Mouse (Mus musculus): Measurements from ENCODE around the gene Slc16a10. TPM values are rescaled to one million over a fixed set of nuclear protein-coding genes. Genes with fewer than 3 reads are reported as not detected.

The Slc16a10 gene
- polyA plus RNA-seq, 1 experiment from 2014 or later = 9.2 TPM

DNA sequence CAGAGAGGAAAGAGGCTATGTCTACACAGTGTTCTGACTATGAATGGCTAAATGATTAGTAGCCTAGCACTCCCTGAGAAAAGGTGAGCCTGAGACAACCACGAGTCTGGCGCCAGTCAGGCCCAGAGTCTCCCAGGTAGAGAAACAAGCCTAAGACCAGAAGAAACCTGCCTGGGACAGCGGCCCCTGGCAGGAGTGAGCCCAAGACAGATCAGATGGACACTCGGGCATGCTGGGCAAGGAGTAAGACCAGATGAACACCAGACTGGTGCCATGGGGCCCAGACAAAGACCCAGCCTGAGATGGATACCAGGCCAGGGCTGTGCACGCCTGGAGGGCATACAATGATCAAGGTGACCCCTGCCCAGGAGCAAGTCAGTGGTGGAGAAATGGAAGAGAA, 32.5 kb downstream of the Slc16a10 start:
- H3K36me3 ChIP-seq (ENCODE audit: control insufficient read depth, insufficient read depth, low read length) = no peaks in the 10 kb centered on the region
- H3K9me3 ChIP-seq (ENCODE audit: control insufficient read depth, low read depth, low read length) = no peaks in the 10 kb centered on the region
- no peak overlapping the region for H3K27ac ChIP-seq (ENCODE audit: low read length)
- no peak overlapping the region for H3K4me2 ChIP-seq (replicated peaks; ENCODE audit: low read depth, low read length)
- no peak for ATAC-seq (ENCODE audit: insufficient number of reproducible peaks, insufficient read depth, low FRiP score, low read depth)
- H3K27me3 ChIP-seq (ENCODE audit: control insufficient read depth, insufficient read depth, low read length) = no peaks in the 10 kb centered on the region
- H3K4me1 ChIP-seq (ENCODE audit: control insufficient read depth, insufficient read depth, low read length) = no peaks in the 10 kb centered on the region
- 87% methylated on average over 5 of the region's 5 CpGs for WGBS
- no peak overlapping the region for H3K4me3 ChIP-seq (ENCODE audit: low read depth, low read length)
- H3K9ac ChIP-seq (replicated peaks; ENCODE audit: low read depth, low read length) = no peak overlapping the region

DNA sequence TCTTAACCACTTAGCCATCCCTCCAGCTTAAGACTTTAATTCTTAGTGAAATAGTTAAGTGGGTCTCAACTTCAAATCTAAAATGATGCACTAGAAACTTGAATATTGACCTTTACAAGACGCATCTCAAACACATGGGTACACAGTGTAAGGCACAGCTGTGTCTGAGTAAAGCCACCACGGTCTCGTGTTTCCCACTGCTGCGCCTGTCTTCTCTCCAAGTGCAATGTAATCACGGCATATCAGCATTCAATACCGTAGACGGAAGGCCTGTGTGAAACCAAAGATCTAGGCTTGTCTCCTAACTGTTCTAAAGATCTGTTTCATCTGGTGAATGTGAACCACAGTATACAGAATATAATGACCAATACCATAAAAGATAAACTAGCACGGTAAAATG, 33.1 kb downstream of the Slc16a10 start:
- no peaks in the 10 kb centered on the region for H3K4me1 ChIP-seq (ENCODE audit: control insufficient read depth, insufficient read depth, low read length)
- WGBS = 69% methylated on average over 8 of the region's 8 CpGs
- H3K36me3 ChIP-seq (ENCODE audit: control insufficient read depth, insufficient read depth, low read length) = no peaks in the 10 kb centered on the region

DNA sequence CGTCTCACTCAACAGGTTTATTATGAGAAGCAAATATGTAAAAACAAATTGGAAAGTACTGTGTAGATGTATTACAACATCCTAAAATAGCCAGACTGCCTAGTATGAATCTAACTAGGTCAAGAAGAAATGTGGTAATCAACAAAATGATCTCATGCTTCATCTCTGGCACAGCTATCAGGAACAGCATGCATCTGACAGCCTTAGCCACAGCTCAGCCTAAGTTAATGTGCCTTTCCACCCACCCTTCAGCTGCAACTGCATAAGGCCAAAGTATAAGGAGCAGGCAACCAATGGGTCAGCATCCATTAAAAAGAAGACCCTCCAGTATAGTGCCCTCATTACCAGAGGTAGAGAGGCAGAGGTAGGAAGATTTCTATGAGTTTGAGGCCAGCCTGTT, 34.1 kb downstream of the Slc16a10 start:
- no peak overlapping the region for H3K9ac ChIP-seq (replicated peaks; ENCODE audit: low read depth, low read length)
- H3K4me1 ChIP-seq (ENCODE audit: control insufficient read depth, insufficient read depth, low read length) = 0 out of 2 replicates have a peak, but pooled peaks cover 3% of the 10 kb centered on the region
- no peak overlapping the region for H3K27ac ChIP-seq (ENCODE audit: low read length)
- ATAC-seq (ENCODE audit: insufficient number of reproducible peaks, insufficient read depth, low FRiP score, low read depth) = no peak
- no peaks in the 10 kb centered on the region for H3K27me3 ChIP-seq (ENCODE audit: control insufficient read depth, insufficient read depth, low read length)
- no peaks in the 10 kb centered on the region for H3K9me3 ChIP-seq (ENCODE audit: control insufficient read depth, low read depth, low read length)
- WGBS = 82% methylated on average over 1 of the region's 1 CpGs
- H3K4me3 ChIP-seq (ENCODE audit: low read depth, low read length) = no peak overlapping the region
- H3K4me2 ChIP-seq (replicated peaks; ENCODE audit: low read depth, low read length) = no peak overlapping the region
- H3K36me3 ChIP-seq (ENCODE audit: control insufficient read depth, insufficient read depth, low read length) = no peaks in the 10 kb centered on the region

More for the DNA sequence above, 33.1 kb downstream of the Slc16a10 start:
- no peak overlapping the region for H3K4me3 ChIP-seq (ENCODE audit: low read depth, low read length)
- H3K4me2 ChIP-seq (replicated peaks; ENCODE audit: low read depth, low read length) = no peak overlapping the region
- no peak overlapping the region for H3K9ac ChIP-seq (replicated peaks; ENCODE audit: low read depth, low read length)
- no peaks in the 10 kb centered on the region for H3K27me3 ChIP-seq (ENCODE audit: control insufficient read depth, insufficient read depth, low read length)
- H3K27ac ChIP-seq (ENCODE audit: low read length) = no peak overlapping the region
- ATAC-seq (ENCODE audit: insufficient number of reproducible peaks, insufficient read depth, low FRiP score, low read depth) = no peak
- H3K9me3 ChIP-seq (ENCODE audit: control insufficient read depth, low read depth, low read length) = no peaks in the 10 kb centered on the region

DNA sequence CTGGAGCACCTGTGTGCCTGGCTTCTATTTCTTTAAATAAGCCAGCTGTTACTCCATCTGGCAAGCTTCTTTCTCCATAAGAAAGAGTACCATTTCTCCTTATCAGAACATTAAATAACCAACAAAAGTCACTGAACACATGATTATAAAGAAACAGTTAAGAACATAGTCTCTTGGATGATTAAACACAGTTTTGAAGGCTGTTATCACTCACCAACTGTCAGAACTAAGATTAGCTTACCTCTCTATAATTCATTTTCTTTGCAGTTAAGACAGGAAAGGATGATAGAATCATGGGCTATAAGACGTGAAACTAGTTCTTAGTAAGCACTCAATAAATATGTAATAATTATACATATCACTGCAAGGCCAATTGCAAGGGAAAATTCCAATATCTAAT, 36.9 kb downstream of the Slc16a10 start:
- Histone ChIP-seq H3K27me3 (ENCODE audit: control insufficient read depth, insufficient read depth, low read length) (no peaks in the 10 kb centered on the region), H3K4me1 (ENCODE audit: control insufficient read depth, insufficient read depth, low read length) (0 out of 2 replicates have a peak, but pooled peaks cover 3% of the 10 kb centered on the region), H3K9me3 (ENCODE audit: control insufficient read depth, low read depth, low read length) (no peaks in the 10 kb centered on the region), H3K9ac (replicated peaks; ENCODE audit: low read depth, low read length) (no peak overlapping the region), H3K36me3 (ENCODE audit: control insufficient read depth, insufficient read depth, low read length) (no peaks in the 10 kb centered on the region), H3K4me2 (replicated peaks; ENCODE audit: low read depth, low read length) (no peak overlapping the region), H3K4me3 (ENCODE audit: low read depth, low read length) (no peak overlapping the region), H3K27ac (ENCODE audit: low read length) (no peak overlapping the region)
- 49% methylated on average over 1 of the region's 1 CpGs for WGBS
- ATAC-seq (ENCODE audit: insufficient number of reproducible peaks, insufficient read depth, low FRiP score, low read depth) = no peak

DNA sequence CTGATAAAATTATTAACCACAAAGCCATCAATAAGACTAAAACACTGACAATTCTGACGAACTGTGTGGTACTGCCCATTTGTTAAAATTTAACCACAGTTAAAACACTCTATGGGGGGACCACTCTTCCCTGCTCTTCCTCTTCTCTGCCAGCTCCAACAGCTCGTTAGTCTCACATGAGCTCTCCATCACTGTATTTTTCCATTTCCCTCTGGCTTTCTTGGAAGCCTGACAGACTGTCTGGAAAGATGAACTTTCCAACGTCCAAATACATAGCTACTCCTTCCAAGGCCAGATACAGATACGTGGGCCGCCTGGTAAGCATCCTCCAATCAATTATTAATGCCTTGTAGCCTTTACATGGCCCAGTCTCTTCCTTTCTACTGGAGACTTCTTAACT, 38.3 kb downstream of the Slc16a10 start:
- Histone ChIP-seq H3K36me3 (ENCODE audit: control insufficient read depth, insufficient read depth, low read length) (no peaks in the 10 kb centered on the region), H3K9ac (replicated peaks; ENCODE audit: low read depth, low read length) (no peak overlapping the region), H3K27ac (ENCODE audit: low read length) (no peak overlapping the region), H3K27me3 (ENCODE audit: control insufficient read depth, insufficient read depth, low read length) (no peaks in the 10 kb centered on the region), H3K4me1 (ENCODE audit: control insufficient read depth, insufficient read depth, low read length) (0 out of 2 replicates have a peak, but pooled peaks cover 3% of the 10 kb centered on the region), H3K4me2 (replicated peaks; ENCODE audit: low read depth, low read length) (no peak overlapping the region), H3K9me3 (ENCODE audit: control insufficient read depth, low read depth, low read length) (no peaks in the 10 kb centered on the region), H3K4me3 (ENCODE audit: low read depth, low read length) (no peak overlapping the region)
- no peak for ATAC-seq (ENCODE audit: insufficient number of reproducible peaks, insufficient read depth, low FRiP score, low read depth)
- WGBS = 33% methylated on average over 5 of the region's 5 CpGs

DNA sequence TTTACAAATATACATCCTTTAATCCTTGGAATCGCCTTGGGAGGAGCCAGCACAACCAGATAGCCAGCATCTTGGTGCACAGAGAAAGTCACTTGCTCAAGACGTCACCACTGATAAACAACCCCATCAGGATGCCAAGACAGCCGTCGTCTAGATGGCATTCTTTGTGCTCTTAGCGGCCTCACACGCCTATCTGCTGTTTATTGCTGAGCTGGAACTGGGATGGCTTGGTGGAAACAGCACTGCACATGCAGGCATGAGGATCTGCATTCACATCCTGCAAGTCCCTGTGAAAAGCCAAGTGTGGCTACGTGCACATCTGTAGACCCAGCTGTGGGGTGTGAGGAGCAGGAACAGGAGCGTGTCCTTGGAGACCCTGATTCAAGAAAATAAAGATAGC, 39.1 kb downstream of the Slc16a10 start:
- H3K27ac ChIP-seq (ENCODE audit: low read length) = no peak overlapping the region
- no peak for ATAC-seq (ENCODE audit: insufficient number of reproducible peaks, insufficient read depth, low FRiP score, low read depth)
- H3K4me2 ChIP-seq (replicated peaks; ENCODE audit: low read depth, low read length) = no peak overlapping the region
- H3K9me3 ChIP-seq (ENCODE audit: control insufficient read depth, low read depth, low read length) = no peaks in the 10 kb centered on the region
- no peaks in the 10 kb centered on the region for H3K27me3 ChIP-seq (ENCODE audit: control insufficient read depth, insufficient read depth, low read length)
- H3K4me3 ChIP-seq (ENCODE audit: low read depth, low read length) = no peak overlapping the region
- H3K36me3 ChIP-seq (ENCODE audit: control insufficient read depth, insufficient read depth, low read length) = no peaks in the 10 kb centered on the region
- 53% methylated on average over 8 of the region's 8 CpGs for WGBS
- H3K9ac ChIP-seq (replicated peaks; ENCODE audit: low read depth, low read length) = no peak overlapping the region
- 0 out of 2 replicates have a peak, but pooled peaks cover 3% of the 10 kb centered on the region for H3K4me1 ChIP-seq (ENCODE audit: control insufficient read depth, insufficient read depth, low read length)

DNA sequence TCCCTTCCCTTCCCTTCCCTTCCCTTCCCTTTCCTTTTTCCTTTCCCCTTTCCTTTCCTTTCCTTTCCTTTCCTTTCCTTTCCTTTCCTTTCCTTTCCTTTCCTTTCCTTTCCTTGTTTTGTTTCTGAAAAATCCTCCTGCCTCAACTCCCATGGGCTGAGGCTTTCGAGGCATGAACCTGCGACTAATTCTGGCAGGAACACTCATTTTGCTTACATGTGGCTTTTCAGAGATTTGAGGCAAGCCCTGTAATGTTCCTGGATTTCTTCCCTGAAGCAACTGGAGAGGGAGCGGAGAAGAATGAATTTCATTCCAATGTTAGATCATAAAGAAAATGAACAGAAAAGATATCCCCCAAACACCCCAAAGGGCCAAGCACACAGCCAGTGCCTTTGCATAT, 39.9 kb downstream of the Slc16a10 start:
- no peak for ATAC-seq (ENCODE audit: insufficient number of reproducible peaks, insufficient read depth, low FRiP score, low read depth)
- Histone ChIP-seq H3K4me2 (replicated peaks; ENCODE audit: low read depth, low read length) (no peak overlapping the region), H3K27me3 (ENCODE audit: control insufficient read depth, insufficient read depth, low read length) (no peaks in the 10 kb centered on the region), H3K27ac (ENCODE audit: low read length) (no peak overlapping the region), H3K36me3 (ENCODE audit: control insufficient read depth, insufficient read depth, low read length) (no peaks in the 10 kb centered on the region), H3K9ac (replicated peaks; ENCODE audit: low read depth, low read length) (no peak overlapping the region), H3K4me1 (ENCODE audit: control insufficient read depth, insufficient read depth, low read length) (0 out of 2 replicates have a peak, but pooled peaks cover 3% of the 10 kb centered on the region), H3K9me3 (ENCODE audit: control insufficient read depth, low read depth, low read length) (no peaks in the 10 kb centered on the region), H3K4me3 (ENCODE audit: low read depth, low read length) (no peak overlapping the region)
- 64% methylated on average over 3 of the region's 3 CpGs for WGBS

DNA sequence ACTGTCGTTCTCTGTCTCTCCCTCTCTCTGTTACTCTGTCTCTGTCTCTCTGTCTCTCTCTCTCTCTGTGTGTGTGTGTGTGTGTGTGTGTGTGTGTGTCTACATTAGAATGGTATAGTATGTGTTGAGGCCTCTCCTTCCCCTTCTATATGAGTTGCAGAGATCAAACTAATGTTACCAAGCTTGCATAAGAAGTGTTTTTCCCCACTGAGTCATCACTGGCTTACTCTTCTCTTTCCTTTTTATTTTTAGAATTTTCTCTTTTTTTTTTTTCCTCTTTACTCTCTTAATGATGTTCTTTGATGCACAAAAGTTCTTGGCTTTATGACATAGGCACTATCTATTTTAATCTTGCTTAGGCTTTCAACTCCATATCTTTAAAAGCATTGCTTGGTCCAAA, 43.6 kb downstream of the Slc16a10 start:
- Histone ChIP-seq H3K36me3 (ENCODE audit: control insufficient read depth, insufficient read depth, low read length) (no peaks in the 10 kb centered on the region), H3K4me2 (replicated peaks; ENCODE audit: low read depth, low read length) (no peak overlapping the region), H3K27me3 (ENCODE audit: control insufficient read depth, insufficient read depth, low read length) (no peaks in the 10 kb centered on the region), H3K4me1 (ENCODE audit: control insufficient read depth, insufficient read depth, low read length) (no peaks in the 10 kb centered on the region), H3K9ac (replicated peaks; ENCODE audit: low read depth, low read length) (no peak overlapping the region), H3K9me3 (ENCODE audit: control insufficient read depth, low read depth, low read length) (no peaks in the 10 kb centered on the region), H3K4me3 (ENCODE audit: low read depth, low read length) (no peak overlapping the region), H3K27ac (ENCODE audit: low read length) (no peak overlapping the region)
- no peak for ATAC-seq (ENCODE audit: insufficient number of reproducible peaks, insufficient read depth, low FRiP score, low read depth)
- WGBS = 84% methylated on average over 1 of the region's 1 CpGs

DNA sequence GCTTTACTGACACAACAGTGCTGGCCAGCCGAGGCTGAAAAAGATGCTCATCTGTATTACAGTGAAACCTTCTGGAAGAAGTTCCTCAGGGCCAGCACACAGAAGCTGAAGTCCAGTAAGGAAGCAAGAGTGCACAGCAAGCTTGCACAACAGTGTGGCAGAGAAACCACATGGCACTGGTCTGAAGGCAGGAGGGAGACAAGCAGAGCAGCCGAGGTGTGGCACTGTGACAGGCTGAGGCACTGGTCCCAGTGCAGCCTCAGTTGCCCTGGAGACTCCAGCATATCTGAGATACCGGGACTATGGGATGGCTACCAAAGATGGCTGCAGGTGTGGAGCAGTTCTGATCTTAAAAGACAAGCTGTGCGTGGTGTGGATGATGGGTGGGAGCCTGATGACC, 44.5 kb downstream of the Slc16a10 start:
- Histone ChIP-seq H3K9ac (replicated peaks; ENCODE audit: low read depth, low read length) (no peak overlapping the region), H3K4me1 (ENCODE audit: control insufficient read depth, insufficient read depth, low read length) (no peaks in the 10 kb centered on the region), H3K27ac (ENCODE audit: low read length) (no peak overlapping the region), H3K4me2 (replicated peaks; ENCODE audit: low read depth, low read length) (no peak overlapping the region), H3K9me3 (ENCODE audit: control insufficient read depth, low read depth, low read length) (no peaks in the 10 kb centered on the region), H3K27me3 (ENCODE audit: control insufficient read depth, insufficient read depth, low read length) (no peaks in the 10 kb centered on the region), H3K36me3 (ENCODE audit: control insufficient read depth, insufficient read depth, low read length) (no peaks in the 10 kb centered on the region), H3K4me3 (ENCODE audit: low read depth, low read length) (no peak overlapping the region)
- no peak for ATAC-seq (ENCODE audit: insufficient number of reproducible peaks, insufficient read depth, low FRiP score, low read depth)
- 70% methylated on average over 4 of the region's 4 CpGs for WGBS
